Mouse (Mus musculus): ENCODE measurements around the gene Pbp2.

Pbp2 gene

GRCm38 (mm10) chr6:135260435-135260834, 49.8 kb downstream of the Pbp2 start:
- DNase-seq (ENCODE audit: low read depth, low spot score) = no peak

Measured in 3T3-L1 (cell line).